Mouse (Mus musculus): Measurements from ENCODE around the gene Clpx.

DNA sequence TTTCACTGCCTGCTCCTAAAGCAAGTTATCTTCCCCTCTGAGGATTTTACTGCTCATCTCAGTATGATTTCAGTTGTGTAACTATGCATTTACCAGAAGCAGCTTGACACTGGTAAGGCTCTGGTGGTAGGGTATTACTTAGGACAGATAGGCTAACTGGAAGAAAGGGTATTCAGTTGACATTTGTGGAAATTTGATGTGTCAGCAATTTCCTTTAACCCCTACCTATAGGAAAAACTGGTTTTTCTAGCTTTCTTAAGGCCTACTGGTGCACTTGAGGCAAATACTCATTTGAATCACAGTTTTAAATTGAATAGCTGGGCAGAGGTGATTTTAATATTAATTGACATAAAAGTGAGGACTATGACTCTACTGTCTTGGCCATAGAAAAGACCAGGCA lies 31.9 kb downstream of the Clpx start:
- TF ChIP-seq CTCF (conservative IDR thresholded peaks at IDR 0.05; ENCODE audit: insufficient read depth, insufficient read length, low read depth, low read length), result no peak
- no peak for TF ChIP-seq POLR2A (IDR thresholded peaks at IDR 0.05; ENCODE audit: low read depth, low read length)

All from kidney, adult 2 months (tissue).